Mouse (Mus musculus) hematopoietic stem cell, adult 5-6 weeks (primary cell): Measurements from ENCODE around the gene Foxn1. TPM values are rescaled to one million over a fixed set of nuclear protein-coding genes. Genes with fewer than 3 reads are reported as not detected.

Experiments
- ATAC-seq, 2 experiments: fragments of 125-278 bp in 1 of 2; replicated peaks in 1 of 2; 2 replicates each; pipeline ENCODE4 v1.8.0; 2016 to 2017; ENCODE audit warnings: inconsistent platforms in 2 of 2, mild to moderate bottlenecking in 2 of 2, moderate number of reproducible peaks in 2 of 2, low read depth in 1 of 2, moderate TSS enrichment in 1 of 2; ENCODE audit not compliant: low FRiP score in 2 of 2, poor library complexity in 2 of 2, severe bottlenecking in 2 of 2, insufficient read depth in 1 of 2, low TSS enrichment in 1 of 2
- total RNA-seq: library from RNA; stranded (forward); fragments of 172-1452, 232-1000 nt; gene quantifications from 2 replicates; pipeline ENCODE4 v1.2.3, GENCODE M21; 2017

Gene Foxn1
- total RNA-seq, 1 experiment from 2014 or later, result not detected

DNA sequence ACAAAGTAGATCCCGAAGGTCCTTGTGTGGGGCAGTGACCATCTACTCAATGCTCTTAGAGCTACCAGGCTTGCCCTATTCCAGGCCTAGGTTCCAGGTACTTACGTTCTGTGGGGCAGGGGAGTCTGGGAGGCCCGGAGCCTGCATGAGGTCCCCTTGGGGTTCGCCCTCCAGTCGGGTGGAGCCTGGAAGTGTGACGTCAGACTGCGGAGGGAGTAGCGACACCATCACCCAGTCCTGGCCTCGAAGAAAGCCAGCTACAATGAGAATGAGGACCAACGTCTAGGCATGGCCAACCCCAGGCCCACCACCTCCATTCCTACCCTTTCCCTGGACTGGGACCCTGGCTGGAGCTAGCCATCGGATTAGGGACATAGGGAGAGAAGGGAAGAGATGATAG, 14.6 kb downstream of the Foxn1 start:
- ATAC-seq, result no peak

DNA sequence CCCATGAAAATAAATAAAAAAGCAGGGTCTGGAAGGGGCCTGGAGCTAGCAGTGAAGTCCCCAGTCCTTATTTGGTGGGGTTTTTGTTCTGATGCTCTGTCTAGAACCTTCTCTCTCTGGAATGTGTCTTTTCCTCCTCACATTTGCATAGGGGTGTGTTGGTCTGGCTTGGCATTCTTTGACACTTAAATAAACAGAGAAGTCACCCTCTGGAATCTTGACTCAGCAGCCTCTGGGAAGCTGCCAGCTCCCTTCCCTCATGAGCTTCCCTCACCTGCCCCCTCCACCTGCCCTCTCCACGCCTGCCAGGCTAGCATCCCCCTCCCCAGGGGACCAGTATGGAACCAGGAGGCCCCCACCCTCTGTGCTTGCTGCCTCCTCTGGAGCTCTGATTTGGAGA, 16.0 kb downstream of the Foxn1 start:
- ATAC-seq, result no peak

DNA sequence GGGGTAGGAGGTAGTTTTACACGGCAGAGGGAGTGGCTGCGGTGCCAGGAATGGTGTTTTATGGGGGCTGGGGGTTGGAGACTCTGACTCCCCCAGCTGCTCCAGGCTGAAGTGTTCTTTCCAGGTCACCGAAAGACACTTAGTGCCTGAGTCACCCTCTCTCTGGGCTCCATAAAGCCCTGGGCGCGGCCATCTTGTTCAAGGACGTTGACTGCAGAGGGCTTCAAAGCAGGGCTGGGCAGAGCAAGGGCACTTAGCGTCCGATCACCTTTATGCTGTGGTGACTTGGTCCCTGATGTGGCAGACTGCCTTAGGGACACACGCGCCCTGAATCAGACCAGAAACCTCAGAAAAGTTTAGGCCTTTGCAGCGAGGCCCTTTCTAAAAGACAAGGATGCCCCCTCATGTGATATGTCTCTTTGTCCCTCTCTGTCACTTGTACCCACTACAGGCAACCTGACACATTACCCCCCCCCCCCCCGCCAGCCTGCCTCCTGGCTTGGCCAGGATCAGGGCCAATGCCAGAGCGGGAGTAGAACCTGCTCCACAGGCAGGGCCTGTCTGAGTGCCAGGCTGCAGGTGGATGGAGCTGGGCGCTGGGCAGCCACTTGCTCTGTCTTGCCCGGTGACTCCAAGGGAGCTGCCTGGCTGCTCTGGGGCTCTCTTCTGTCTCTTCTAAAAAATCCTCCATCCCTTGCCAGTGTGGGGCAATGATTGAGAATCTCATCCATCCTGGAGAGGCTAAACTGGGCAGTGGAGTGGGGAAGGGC, 18.7 kb downstream of the Foxn1 start:
- ATAC-seq, result no peak

GRCm38 (mm10) chr11:78364103-78364502, 22.3 kb downstream of the Foxn1 start:
- ATAC-seq, result no peak

DNA sequence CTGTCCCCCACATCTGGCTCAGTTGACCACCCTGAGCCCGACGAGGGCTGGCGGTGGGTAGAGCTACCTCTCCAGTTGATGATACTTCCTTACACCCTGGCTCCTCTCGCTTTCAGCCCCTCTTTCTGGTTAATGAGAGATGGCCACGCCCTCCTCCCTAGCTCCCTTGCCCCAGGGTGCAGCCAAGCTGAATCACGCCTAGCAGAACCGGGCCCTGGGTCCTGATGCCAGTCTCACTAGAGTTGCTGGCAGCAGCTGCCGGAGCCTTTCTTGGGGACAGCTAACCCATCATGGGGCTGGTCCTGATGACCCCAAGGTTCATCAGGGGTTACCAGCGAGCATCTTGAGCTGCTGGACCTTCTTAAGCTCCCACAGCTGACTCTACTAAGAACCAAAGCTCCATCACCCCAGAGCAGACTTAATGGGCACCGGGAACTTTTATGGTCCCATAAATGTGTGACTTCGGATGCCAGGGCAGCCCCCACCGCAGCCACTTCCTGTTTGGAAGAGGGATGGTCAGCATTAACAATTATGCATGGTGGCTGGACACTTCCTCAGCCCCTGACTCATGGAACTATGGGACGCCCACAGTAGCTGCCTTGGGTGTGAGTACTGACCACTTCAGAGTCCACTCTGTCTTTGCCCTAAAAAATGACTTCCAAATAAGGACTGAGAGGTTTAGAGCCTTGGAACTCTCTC, 22.9 kb downstream of the Foxn1 start:
- ATAC-seq, result no peak

- peak in 1 of 2 experiments; percentile 14; a peak in 1 of 4 replicates for ATAC-seq
Measured at GRCm38 (mm10) chr11:78360789-78361131, 25.6 kb downstream of the Foxn1 start.

- ATAC-seq, result peak; percentile 74 to 86
Measured at GRCm38 (mm10) chr11:78360125-78360788, 26.1 kb downstream of the Foxn1 start.

DNA sequence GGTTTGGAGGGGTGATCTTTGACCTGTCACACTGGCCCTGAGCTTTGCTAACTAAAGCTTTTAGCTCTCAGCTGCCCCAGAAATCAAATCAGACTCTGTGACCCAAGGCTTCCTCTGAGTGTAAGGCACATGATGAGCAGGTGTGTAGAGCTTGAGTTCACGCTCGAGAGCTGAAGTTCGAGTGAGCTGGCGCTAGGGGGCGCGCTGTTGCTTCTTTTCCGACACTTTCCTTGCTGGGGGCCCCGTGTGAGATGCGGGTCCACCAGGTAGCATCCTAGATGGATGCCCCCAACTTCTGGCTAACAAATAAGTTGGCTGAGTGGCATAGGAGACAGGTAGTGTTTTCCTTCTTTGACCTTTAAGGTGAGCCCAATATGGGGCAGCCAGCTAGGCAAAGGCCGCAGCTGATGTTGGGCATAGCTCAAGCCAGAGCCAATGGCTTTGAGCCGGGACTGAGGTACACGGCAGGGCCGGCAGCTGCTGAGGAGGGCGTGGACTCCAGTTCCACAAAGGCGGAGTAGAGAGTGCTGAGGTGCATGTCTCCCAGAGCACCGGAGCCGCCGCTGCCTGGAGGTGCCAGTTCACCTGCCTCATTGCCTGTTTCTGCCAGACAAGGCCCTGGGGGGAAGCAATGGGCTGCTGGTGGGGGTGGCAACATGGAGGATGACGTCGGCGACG, 27.9 kb downstream of the Foxn1 start:
- ATAC-seq, result no peak; a peak in 1 of 4 replicates

DNA sequence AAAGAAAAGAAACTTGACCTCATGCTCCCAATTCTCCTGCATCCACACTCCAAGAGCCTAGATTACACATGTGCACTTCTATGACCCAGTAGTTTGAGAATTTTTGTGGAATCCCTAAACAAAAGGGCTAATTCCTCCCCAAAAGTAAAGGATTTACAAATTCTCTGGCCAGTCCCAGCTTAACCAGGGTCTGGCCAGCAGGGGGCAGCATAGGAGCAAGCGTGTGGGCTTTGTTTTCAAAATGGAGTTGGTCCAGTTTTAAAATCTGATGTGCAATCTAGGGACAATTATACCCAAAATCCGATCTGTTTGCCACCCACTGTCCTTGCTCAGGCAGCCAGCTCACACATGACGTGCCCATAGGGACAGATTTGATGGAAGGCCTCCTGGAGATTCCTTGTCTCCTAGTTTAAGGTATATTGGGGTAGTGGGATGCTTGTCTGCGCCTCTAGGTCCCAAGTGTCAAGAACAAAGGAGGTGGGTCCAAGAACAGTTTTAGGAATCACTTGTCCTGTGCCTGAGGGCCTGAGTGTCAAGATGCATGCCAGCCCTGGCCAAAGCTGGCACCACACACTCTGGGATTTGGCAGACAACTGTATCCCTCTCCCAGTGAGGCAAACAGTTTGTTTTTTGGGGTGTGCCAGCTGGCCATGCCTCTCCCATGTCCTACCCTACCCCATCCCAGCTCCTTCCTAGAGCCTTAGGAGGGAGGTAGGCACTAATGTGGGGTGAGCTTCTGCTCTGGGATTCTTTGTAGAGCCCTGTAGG, 30.7 kb downstream of the Foxn1 start:
- ATAC-seq, result 0 out of 4 replicates have a peak, but pooled peaks have one; percentile 24

DNA sequence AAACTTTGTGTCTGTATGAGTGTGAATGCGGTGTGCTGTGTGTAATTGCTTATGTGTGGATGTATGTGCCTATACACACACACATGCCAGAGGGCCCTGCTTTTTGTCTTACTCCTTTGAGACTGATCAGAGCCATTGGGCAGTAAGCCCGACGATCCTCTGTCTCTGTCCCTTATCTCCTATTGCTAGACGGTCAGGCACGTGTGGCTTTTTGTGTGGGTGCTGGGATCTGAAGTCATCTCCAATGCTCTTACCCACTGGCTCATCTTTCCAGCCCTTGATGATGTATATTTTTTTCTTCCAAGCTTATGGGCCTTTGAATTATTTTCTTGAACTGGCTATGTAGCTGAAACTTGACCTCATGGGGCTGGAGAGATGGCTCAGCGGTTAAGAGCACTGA, 31.5 kb downstream of the Foxn1 start:
- ATAC-seq, result no peak

- ATAC-seq, result peak; percentile 83 to 89
Measured at GRCm38 (mm10) chr11:78353081-78353480, 33.3 kb downstream of the Foxn1 start.

DNA sequence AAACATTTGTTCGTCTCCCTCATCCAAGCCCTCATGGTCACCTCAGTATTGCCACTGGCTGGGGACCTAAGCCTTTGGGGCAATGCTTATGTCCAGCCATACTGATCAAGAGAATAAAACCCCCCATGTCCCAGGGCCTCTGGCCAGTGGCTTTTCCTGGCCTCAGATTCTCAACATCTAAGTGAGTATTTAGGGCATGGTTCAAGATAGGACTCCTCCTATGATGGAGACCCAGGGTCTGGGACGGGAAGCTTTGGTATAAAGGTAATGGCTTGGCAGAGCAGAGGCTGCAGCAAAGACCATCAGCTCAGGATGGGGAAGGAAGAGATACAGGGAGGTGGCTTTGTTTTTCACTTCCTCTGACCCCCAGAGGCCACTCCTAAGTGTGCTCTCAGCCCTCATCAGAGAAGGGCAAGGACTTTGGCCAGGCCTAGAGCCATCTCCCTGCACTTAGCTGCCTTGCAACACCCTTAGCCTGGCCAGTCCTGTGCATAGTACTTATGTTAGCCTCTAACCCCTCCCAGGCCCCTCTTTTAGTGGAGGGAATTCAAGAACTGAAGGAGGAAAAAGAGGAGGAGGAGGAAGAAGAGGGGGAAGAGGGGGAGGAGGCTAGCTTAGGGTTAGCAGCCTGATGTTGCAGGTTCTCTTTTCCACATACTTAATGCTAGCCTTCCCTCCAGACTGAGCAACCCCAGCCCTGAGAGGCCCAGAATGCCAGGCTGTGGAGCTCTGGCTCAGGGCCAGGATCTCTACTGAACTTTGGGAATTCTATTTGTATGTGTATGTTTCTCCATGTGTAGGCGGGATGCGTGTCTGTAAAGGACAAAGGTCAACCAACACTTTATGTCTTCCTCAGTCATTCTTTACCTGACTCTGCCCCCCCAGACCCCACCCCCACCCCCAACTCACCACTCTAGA, 36.7 kb downstream of the Foxn1 start:
- ATAC-seq, result no peak

DNA sequence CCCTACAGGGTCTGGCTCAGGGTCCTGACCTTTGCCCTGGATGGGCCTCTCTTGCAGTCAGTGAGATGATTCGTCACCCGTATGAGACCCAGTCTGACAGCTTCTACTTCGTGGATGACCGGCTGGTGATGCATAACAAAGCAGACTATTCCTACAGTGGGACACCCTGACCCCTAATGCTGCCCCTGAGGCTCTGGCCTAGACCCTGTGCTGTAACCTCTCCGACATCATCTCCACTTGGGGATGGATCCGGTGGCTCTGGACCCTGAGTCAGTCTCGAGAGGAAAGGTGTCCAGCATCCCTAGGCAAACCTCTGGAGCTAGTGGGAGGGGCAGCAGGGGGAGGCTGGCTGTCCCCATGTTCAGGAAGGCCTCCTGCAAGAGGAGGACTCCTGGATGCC, 37.9 kb downstream of the Foxn1 start:
- ATAC-seq, result no peak

- no peak; a peak in 1 of 4 replicates for ATAC-seq
Measured at GRCm38 (mm10) chr11:78347908-78348307, 38.5 kb downstream of the Foxn1 start.

GRCm38 (mm10) chr11:78347070-78347754, 39.1 kb downstream of the Foxn1 start:
- no peak for ATAC-seq
